Mouse (Mus musculus): ENCODE measurements at regions not wholly inside any gene's neighbourhood (a gene's known extent, or its start where the extent isn't known, plus 50 kb on each side); places are given as distances from the start of the nearest gene placed in this dataset.
"Not testable (repeated sequence)": the region's sequence is repeated elsewhere in the genome, so short reads cannot be mapped to it uniquely, and the experiment has no call there.

GRCm38 (mm10) chr5:148652525-148653243 is 100.1 kb upstream of the Ubl3 start:
- no peak for DNase-seq (ENCODE audit: low read depth)

DNA sequence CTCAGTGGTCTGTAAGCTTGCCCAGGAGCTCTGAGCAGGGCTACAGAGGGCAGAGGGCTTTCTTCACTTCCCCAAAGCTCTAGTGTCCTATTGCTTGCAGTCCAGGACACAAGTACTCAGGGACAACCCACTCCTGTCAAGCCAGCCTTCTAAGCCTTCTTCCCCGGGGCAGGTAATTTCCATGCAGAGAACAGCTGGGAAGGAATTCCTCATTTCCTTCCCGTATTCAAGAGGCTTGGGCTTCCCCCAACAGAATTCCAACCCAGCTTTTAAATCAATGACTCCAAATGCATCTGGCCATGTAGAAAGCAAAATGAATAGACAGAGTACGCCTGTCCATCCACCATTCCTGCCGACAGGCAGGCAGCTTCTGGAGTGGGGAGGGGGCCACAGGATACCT is 99.1 kb upstream of the Ubl3 start:
- no peak for DNase-seq (ENCODE audit: low read depth)

DNA sequence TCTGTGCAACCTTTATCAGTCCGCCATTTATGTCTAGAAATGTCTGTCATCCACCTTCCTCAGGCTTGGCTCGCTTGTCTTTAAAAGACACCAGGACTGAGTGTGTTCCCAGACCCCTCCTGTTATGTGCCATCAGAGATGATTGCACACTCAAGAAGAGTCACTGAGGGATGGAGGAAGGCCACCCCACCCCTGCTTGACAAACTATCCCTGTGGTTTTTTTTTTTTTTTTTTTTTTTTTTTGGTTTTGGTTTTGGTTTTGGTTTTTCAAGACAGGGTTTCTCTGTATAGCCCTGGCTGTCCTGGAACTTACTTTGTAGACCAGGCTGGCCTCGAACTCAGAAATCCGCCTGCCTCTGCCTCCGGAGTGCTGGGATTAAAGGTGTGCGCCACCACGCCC is 97.0 kb upstream of the Ubl3 start:
- not testable (repeated sequence) for DNase-seq (ENCODE audit: low read depth)

- DNase-seq (ENCODE audit: low read depth), result no peak
Measured at GRCm38 (mm10) chr5:148649123-148649522, 96.5 kb upstream of the Ubl3 start.

- no peak for DNase-seq (ENCODE audit: low read depth)
Measured at GRCm38 (mm10) chr5:148647644-148648043, 95.1 kb upstream of the Ubl3 start.

- DNase-seq (ENCODE audit: low read depth), result no peak
Measured at GRCm38 (mm10) chr5:148645772-148646171, 93.2 kb upstream of the Ubl3 start.

DNA sequence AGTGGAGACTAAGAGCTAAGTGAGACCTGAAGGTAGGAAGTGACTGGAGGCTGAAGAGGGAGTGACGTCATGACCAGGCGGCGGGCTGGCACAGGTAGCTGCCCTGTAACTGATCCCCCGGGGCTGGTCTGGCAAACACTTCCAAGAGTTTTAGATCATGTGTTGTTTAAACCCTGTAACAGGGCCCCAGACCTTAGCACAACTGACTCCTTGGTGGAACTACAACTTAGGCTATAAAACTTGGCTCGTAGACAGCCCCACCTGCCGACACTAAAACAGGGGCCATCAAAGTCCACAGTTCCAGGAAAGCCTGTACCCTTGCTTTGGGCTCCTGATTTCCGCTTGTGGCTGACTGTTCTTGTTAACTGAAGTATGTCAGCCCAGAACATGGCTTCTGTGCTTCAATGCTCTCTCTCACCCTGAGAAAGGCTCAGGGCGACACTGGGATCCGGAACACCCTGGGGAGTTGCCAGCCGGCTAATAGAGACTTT is 92.6 kb upstream of the Ubl3 start:
- DNase-seq (ENCODE audit: low read depth), result no peak

- DNase-seq (ENCODE audit: low read depth), result no peak
Measured at GRCm38 (mm10) chr5:148644345-148644744, 91.8 kb upstream of the Ubl3 start.

- no peak for DNase-seq (ENCODE audit: low read depth)
Measured at GRCm38 (mm10) chr5:148641652-148642395, 89.2 kb upstream of the Ubl3 start.

DNA sequence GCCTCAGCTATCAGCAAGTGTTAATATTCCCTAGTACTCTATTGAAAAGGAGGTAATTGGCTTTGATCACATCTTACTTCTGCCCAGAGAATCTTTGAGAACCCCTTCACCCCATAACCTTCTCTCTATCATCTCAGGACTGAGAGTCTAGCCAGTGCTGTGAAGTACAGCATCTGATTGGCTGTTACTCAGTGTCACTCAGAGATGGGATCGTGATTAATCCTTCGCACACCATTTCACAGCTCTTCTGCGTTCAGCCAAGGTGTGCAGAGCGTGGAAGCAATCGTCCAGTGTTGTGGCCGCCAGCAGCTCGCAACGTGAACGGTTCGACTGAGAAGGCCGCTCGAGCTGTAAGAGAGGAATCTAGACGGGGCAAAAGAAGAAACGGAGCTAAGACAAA is 87.9 kb upstream of the Ubl3 start:
- no peak for DNase-seq (ENCODE audit: low read depth)

GRCm38 (mm10) chr5:148634919-148635356 is 82.3 kb upstream of the Ubl3 start:
- no peak for DNase-seq (ENCODE audit: low read depth)

DNA sequence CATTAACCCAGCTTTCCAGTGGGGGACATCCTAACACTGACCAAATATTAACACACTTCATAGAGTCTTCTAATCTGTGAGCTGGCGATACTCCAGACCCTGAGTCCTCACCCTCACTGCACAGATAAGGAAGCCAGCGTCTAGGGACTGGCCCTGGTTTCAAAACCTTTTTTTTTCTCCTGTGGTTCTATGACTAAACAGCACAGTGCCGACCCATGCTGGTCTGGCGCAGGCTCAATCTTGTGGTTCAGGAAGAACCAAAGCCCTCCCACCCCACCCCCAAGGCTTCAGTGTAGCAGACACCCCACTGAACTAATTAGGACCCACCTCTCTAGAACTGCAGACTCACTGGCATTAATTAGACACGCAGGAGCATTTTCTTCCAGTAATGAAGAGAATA is 81.4 kb upstream of the Ubl3 start:
- DNase-seq (ENCODE audit: low read depth), result no peak

GRCm38 (mm10) chr5:148633331-148633730 is 80.7 kb upstream of the Ubl3 start:
- DNase-seq (ENCODE audit: low read depth), result no peak

DNA sequence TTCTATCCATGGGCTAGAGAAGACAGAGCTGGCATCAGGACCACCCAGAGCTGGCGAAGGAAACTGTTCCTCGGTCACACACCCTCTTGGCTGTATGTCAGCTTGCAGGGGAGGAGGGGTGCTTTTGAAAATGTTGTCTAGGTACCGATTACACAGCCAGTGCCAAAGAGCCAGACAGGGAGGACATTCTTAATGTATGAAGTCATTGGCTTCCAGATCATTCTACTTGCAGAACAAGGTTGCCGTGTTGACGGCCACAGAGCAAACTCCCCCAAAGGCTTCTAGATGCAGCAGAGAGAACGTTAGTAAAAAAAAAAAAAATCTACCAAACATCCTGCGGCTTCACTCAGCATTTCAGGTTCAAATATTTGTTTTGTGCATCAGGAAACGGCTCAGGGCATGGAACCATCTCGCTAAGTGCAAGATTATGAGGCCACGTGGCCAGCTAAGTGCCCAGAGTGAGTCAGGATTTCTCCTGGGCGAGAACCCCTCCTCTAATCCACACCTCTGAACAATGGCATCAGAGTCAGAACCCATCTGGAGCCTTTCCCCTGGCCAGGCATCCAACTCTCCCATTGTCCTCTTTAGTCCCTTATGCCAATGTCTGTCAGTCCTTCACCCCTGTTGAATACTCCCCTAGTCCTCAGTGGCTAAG is 80.1 kb upstream of the Ubl3 start:
- no peak for DNase-seq (ENCODE audit: low read depth)

DNA sequence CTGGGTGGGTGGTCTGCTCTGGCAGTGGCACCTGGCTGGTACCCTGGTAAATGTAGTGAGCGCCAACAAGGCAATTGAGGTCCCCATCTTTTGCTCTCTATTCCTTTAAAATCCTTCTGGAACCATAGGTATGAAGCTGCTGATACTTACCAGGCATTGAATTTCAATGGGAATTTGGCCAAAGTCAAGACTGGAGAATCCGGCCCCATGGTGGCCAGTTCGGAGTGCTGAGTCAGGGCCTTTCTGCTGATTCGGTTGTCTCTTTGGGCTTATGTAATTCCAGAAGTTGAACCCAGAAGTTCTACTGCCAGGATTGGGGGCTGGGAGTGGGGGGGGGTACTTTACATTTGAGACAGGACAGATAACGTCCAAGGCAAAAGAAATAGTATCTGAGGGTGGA is 79.0 kb upstream of the Ubl3 start:
- DNase-seq (ENCODE audit: low read depth), result no peak

GRCm38 (mm10) chr5:148626014-148626413 is 73.4 kb upstream of the Ubl3 start:
- no peak for DNase-seq (ENCODE audit: low read depth)

DNA sequence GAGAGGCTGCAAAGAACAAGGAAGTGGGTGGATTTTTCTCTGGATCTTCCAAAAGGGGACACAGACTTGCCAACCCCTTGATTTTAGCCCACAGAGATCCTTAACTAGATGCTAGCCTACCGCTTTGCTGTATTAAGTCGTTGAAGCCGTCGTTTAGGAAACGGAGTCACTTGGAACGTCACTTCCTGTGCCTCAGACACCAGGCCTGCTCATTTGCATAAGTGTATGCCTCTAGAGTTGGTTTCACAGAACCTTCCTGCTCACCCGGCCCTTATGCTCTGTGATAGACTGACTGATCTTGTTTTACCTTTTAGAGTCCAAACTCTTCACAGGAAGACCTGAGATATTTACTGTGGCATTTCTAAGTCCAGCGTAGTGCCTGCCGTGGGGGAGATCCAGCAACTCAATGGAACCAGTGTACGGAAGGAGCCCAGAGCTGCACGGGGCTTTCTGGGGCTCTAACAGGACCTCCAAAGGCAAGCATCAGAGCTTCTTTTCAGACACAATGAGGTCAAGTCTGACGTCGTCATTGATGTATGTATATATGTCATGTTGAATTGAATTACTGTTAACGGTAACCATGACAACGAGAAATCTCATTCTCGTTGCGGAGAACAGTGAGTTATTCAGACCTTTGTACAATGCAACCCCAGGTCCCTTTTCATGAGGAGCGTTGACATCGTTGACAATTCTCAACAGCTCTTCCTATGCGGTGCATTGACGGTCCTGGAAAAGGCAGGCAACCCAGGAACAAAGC is 72.2 kb upstream of the Ubl3 start:
- DNase-seq (ENCODE audit: low read depth), result no peak

DNA sequence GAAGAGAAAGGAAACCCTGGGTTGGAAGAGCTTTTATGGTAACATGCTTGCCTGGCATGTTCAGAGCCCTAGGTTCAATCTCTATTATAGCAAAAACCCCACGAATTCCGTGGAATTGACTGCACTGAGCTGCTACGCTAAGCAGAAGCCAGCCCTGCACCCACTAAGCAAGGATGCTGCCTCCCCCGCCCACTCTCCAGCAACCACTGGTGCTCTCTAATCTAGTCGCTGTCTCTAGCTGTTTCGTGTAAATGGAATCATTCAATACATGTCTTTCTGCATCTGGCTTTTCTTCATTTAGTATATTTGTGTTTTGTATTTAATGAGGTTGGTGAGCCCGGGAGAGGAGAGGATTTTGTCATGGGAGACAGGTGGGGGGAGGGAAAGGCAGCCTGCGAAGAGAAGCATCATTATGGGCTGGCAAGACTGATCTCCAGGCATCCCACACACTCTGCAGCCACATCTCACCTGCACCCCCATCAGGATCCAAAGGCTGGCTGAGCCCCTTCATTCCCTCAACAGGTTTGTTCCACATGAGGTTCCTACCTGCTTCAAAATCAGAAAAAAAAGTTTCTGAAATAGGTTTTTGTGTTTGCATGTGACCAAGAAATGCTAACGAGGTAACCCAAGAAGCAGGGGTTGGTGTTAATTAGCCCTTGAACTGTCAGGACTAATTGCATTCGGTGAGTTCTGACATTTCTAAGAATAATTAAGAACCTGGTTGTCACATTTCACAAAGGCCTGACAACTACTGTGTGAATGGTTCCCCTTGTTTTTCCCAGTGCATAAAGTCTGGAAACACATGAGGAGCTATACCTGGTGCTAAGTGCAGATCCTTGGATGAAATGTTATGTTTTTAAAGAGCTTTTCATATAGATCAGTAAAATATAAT is 68.6 kb upstream of the Ubl3 start:
- DNase-seq (ENCODE audit: low read depth), result no peak

DNA sequence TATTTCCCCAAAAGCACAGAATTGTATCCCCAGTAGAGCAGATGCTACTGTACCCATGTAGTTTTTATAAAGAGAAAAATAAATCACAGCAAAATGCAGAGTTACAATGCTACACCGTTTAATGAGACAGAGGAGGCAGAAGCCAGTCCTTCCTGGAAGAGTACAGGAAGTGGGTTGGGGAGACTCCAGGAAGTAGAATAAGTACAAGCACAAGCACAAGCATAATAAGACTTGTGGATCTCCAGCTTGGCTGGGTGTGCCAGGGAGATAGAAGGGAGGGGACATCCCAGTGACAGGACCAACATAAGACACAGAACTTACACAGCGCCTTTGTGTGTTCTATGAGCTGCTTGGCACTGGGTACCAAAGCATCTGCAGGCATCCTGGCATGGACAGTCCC is 67.3 kb upstream of the Ubl3 start:
- DNase-seq (ENCODE audit: low read depth), result no peak

DNA sequence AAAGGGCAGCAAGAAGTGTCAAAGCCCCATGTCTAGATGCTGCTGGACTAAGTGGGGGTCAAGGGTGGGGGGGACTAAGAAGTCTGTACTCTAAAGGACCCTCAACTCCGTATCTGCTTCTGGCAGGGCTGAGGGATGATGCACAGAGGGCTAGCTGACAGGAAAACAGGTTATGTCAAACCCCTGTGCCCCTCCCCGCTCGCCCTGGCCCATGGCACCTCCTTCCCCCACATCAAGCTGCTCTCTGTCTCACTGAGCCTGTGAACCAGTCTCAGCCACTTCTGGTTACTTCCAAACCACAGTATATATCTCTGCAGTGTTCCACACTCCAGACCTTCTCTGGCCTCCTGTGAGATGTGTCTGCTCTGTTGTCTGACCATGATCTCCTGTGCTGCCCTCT is 63.8 kb upstream of the Ubl3 start:
- no peak for DNase-seq (ENCODE audit: low read depth)

- DNase-seq (ENCODE audit: low read depth), result no peak
Measured at GRCm38 (mm10) chr5:148615706-148616366, 63.2 kb upstream of the Ubl3 start.

All from c-Kit-positive CD71-positive TER-119-negative erythroid progenitor cells, embryonic 14.5 days (primary cell).